Mouse (Mus musculus): ENCODE results near the gene Cacnb4.

- TF ChIP-seq CTCF (conservative IDR thresholded peaks at IDR 0.05; ENCODE audit: low read length) (no peak), NANOG (IDR thresholded peaks at IDR 0.05; ENCODE audit: borderline replicate concordance, low read length) (no peak), POU5F1 (IDR thresholded peaks at IDR 0.05; ENCODE audit: borderline replicate concordance, low read length) (no peak)
Observed at GRCm38 (mm10) chr2:52470044-52470560, 206.5 kb downstream of the Cacnb4 start.
